Mouse (Mus musculus) limb, embryonic 14.5 days (tissue): ENCODE measurements around the gene Rasa2. TPM values are rescaled to one million over a fixed set of nuclear protein-coding genes. Genes with fewer than 3 reads are reported as not detected.
"Not testable (repeated sequence)": the region's sequence is repeated elsewhere in the genome, so short reads cannot be mapped to it uniquely, and the experiment has no call there.

Source experiments
- ATAC-seq: fragments of 200-750 bp; cut with Nextera tagmentation; 2 replicates; pipeline ENCODE4 v1.8.0; 2017; ENCODE audit warnings: low read depth, moderate number of reproducible peaks, moderate TSS enrichment; ENCODE audit not compliant: low FRiP score
- DNase-seq: peaks from one replicate; pipeline ENCODE4 v3.0.0-alpha.2; 2015; ENCODE audit warnings: low spot score
- H3K27ac ChIP-seq: fragments of 300-500 bp; sonication (generic); replicated peaks from 2 replicates; pipeline ENCODE4 v1.5.1; 2014; ENCODE audit warnings: low read depth, mild to moderate bottlenecking, low read length, moderate library complexity, mixed read lengths
- H3K27me3 ChIP-seq: fragments of 300-500 bp; sonication (generic); 2 replicates; pipeline ENCODE4 v1.6.1; 2014; ENCODE audit warnings: low read length, mixed read lengths; ENCODE audit not compliant: control insufficient read depth, insufficient read depth
- H3K36me3 ChIP-seq: fragments of 300-500 bp; sonication (generic); 2 replicates; pipeline ENCODE4 v1.6.1; 2014; ENCODE audit warnings: mild to moderate bottlenecking, low read length, moderate library complexity, mixed read lengths; ENCODE audit not compliant: control insufficient read depth, insufficient read depth
- H3K4me1 ChIP-seq: fragments of 300-500 bp; sonication (generic); 2 replicates; pipeline ENCODE4 v1.6.1; 2014; ENCODE audit warnings: antibody characterized with exemption, low read length, mixed read lengths; ENCODE audit not compliant: control insufficient read depth, insufficient read depth
- H3K4me2 ChIP-seq: fragments of 300-500 bp; sonication (generic); replicated peaks from 2 replicates; pipeline ENCODE4 v1.6.1; 2014; ENCODE audit warnings: low read depth, mild to moderate bottlenecking, low read length, moderate library complexity; ENCODE audit not compliant: severe bottlenecking
- H3K4me3 ChIP-seq: fragments of 300-500 bp; sonication (generic); replicated peaks from 2 replicates; pipeline ENCODE4 v1.5.1; 2014; ENCODE audit warnings: low read length
- H3K9ac ChIP-seq: fragments of 300-500 bp; sonication (generic); 2 replicates; pipeline ENCODE4 v1.6.1; 2014; ENCODE audit warnings: mild to moderate bottlenecking, low read depth, low read length, moderate library complexity; ENCODE audit not compliant: severe bottlenecking
- H3K9me3 ChIP-seq: fragments of 300-500 bp; sonication (generic); 2 replicates; pipeline ENCODE4 v1.6.1; 2016; ENCODE audit warnings: low read length; ENCODE audit not compliant: control insufficient read depth
- POLR2A ChIP-seq: fragments of 200-500 bp; IDR thresholded peaks from 2 replicates; pipeline ENCODE4 v1.8.0; 2012; ENCODE audit warnings: inconsistent platforms, mild to moderate bottlenecking, moderate library complexity, borderline replicate concordance; ENCODE audit not compliant: insufficient read depth, insufficient read length; ENCODE audit errors: extremely low read depth
- WGBS: fragments of 180-500 bp; shearing (Covaris S2); extraction: QIAGEN DNeasy Blood & Tissue Kit; methylation state at CpG from one replicate; pipeline ENCODE4 v1.1.7; 2014; 5-methylcytosine and 5-hydroxymethylcytosine counted together
- polyA plus RNA-seq, 2 experiments: library from polyadenylated mRNA; depleted of rRNA in 1 of 2; stranded (reverse) in 1 of 2; unstranded in 1 of 2; fragments of >200 nt; fragmentation: Nextera tagmentation in 1 of 2; extraction: Ambion mirVana in 1 of 2; gene quantifications; 2 replicates each; pipeline versions ENCODE4 v1.2.1 to v1.2.3; 2012 to 2014

Rasa2 gene
- polyA plus RNA-seq, 2 experiments, result 10.9 to 20.6 TPM

DNA sequence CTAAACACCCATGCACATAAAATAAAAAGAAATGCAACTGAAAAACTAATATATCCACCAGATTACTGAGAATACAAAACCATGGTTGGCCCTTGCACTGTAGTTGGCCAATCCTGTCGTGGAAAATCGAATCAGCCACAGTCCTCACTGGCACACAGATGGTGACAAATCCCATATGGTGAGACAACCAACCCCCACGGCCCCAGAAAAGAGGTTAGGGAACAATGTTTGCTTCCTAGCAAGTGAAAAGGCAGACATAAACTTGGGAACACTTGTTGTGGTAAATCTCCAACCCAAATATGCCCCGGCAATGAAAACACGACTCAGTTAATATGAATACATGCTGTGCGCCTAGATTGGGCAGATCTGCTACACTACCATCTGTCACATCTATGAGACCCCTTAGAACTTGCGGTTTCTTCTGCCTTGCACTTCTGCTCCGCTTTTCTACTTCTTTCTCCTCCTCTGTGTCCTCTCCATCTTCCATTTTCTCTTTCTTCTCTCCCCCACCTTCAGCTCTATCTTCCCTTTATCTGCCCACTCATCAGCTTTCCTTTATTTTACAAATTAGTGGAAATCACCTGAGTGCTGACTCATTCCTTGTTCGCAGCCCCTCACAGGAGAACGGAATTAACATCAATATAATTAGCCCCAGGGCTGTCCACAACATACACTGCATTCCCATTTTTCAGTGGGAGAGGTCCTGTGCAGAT lies 101.3 kb downstream of the Rasa2 start:
- H3K27ac ChIP-seq, result no peak overlapping the region
- H3K4me2 ChIP-seq, result peak overlapping the region; percentile 39
- peak overlapping the region; percentile 9; the same call in 1 of the 2 replicates for H3K4me3 ChIP-seq
- H3K36me3 ChIP-seq, result no peaks in the 10 kb centered on the region
- peaks cover 11% of the 10 kb centered on the region for H3K4me1 ChIP-seq
- H3K9ac ChIP-seq, result no peak overlapping the region
- WGBS, result 50% methylated on average over 10 of the region's 10 CpGs
- H3K9me3 ChIP-seq, result no peaks in the 10 kb centered on the region
- ATAC-seq (no peak), DNase-seq (peak; percentile 30)
- no peaks in the 10 kb centered on the region for H3K27me3 ChIP-seq
- TF ChIP-seq POLR2A, result no peak

DNA sequence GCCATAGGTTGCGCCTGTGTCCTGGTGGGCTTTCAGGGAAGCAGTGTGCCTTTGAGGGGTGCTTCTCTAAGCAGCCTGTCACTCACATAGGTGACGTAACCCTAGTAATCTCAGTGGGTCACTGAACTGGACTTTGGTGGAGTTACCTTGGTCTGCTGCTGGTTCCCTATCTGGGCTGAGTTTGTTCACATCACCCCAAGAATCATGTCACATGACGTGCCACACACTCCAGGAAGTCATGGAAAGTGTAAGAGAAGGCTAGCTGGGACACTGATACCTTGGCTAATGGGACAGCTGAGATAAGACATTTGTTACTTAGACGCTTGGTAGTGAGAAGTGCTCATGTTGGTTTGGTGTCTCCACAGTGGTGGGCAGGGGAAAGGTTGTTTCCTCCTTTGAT lies 105.4 kb downstream of the Rasa2 start:
- 87% methylated on average over 4 of the region's 4 CpGs for WGBS
- Histone ChIP-seq H3K4me3 (no peak overlapping the region), H3K27ac (no peak overlapping the region), H3K36me3 (no peaks in the 10 kb centered on the region), H3K9me3 (no peaks in the 10 kb centered on the region), H3K4me2 (no peak overlapping the region), H3K9ac (no peak overlapping the region), H3K27me3 (no peaks in the 10 kb centered on the region), H3K4me1 (peaks cover 10% of the 10 kb centered on the region)
- no peak for TF ChIP-seq POLR2A
- ATAC-seq (no peak), DNase-seq (no peak)

DNA sequence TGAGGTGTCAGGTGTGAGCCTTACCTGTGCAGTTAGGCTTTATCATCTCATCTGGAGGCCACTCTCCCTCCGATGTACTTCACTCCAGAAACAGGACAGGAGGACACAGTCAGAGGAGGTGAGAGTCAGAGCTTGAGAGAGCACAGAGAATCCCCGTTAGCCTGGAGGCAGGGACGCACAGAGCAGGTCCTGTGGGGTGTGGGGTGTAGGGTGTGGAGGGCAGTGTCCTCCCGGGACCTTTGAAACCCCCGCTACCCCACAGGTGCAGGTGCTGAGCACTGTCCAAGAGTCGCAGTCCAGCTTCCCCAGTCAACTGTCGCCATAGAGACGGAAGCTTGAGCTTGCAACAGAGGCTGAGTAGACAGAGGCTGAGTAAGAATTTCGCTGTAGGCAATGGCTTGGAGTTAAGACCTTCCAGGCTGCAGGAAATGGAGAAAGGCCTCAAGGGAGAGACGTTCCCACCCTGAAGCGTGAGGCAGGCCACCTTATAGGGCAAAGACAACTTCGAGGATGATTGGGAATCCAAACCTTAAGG lies 106.4 kb downstream of the Rasa2 start, which contains the start of gene Gm28729:
Gene Gm28729, minus strand, starts transcription at position 293 of the 535 bp plus-strand sequence.
- no peak within 1 kb of the TSS for H3K4me3 ChIP-seq
- no peak within 1 kb of the TSS for H3K4me2 ChIP-seq
- H3K9ac ChIP-seq, result no peak within 1 kb of the TSS
- H3K27ac ChIP-seq, result no peak within 1 kb of the TSS
- 41% methylated on average over 12 of the region's 12 CpGs for WGBS
- no peaks in the 10 kb centered on the region for H3K36me3 ChIP-seq
- ATAC-seq (peak; percentile 31), DNase-seq (no peak)
- no peak for TF ChIP-seq POLR2A
- H3K4me1 ChIP-seq, result 0 out of 2 replicates have a peak, but pooled peaks cover 2% of the 10 kb centered on the region
- H3K9me3 ChIP-seq, result no peaks in the 10 kb centered on the region
- H3K27me3 ChIP-seq, result no peaks in the 10 kb centered on the region

GRCm38 (mm10) chr9:96523148-96523547 lies 108.3 kb downstream of the Rasa2 start:
- whole genome bisulfite sequencing, result 83% methylated on average over 5 of the region's 5 CpGs
- no peak for TF ChIP-seq POLR2A
- no peak for ATAC-seq

GRCm38 (mm10) chr9:96521574-96521973 lies 109.8 kb downstream of the Rasa2 start:
- H3K9ac ChIP-seq, DNase-seq, H3K4me2 ChIP-seq, ATAC-seq, H3K27me3 ChIP-seq, H3K9me3 ChIP-seq, H3K4me1 ChIP-seq, H3K4me3 ChIP-seq, H3K36me3 ChIP-seq, H3K27ac ChIP-seq: not testable (repeated sequence)
- 75% methylated on average over 2 of the region's 2 CpGs for WGBS

More at GRCm38 (mm10) chr9:96523148-96523547, 108.3 kb downstream of the Rasa2 start:
- H3K9me3 ChIP-seq, result no peaks in the 10 kb centered on the region
- no peaks in the 10 kb centered on the region for H3K4me1 ChIP-seq
- H3K4me2 ChIP-seq, result no peak overlapping the region
- H3K27ac ChIP-seq, result no peak overlapping the region
- H3K27me3 ChIP-seq, result no peaks in the 10 kb centered on the region
- H3K9ac ChIP-seq, result no peak overlapping the region
- H3K4me3 ChIP-seq, result no peak overlapping the region
- DNase-seq, result no peak
- H3K36me3 ChIP-seq, result no peaks in the 10 kb centered on the region
